Mouse (Mus musculus): Measurements from ENCODE around the gene Birc3. TPM values are rescaled to one million over a fixed set of nuclear protein-coding genes. Genes with fewer than 3 reads are reported as not detected.

Birc3 gene
- total RNA-seq, 2 experiments from 2014 or later: 9.3 to 16.9 TPM

- ATAC-seq (replicated peaks; ENCODE audit: low FRiP score, poor library complexity, severe bottlenecking): no peak
Measured at GRCm38 (mm10) chr9:7833421-7833820, 39.6 kb downstream of the Birc3 start.

GRCm38 (mm10) chr9:7829531-7830528, 43.2 kb downstream of the Birc3 start:
- ATAC-seq (replicated peaks; ENCODE audit: low FRiP score, poor library complexity, severe bottlenecking): peak; percentile 83

- ATAC-seq (replicated peaks; ENCODE audit: low FRiP score, poor library complexity, severe bottlenecking): no peak
Measured at GRCm38 (mm10) chr9:7828706-7829105, 44.3 kb downstream of the Birc3 start.

GRCm38 (mm10) chr9:7824916-7825315, 48.1 kb downstream of the Birc3 start:
- no peak for ATAC-seq (replicated peaks; ENCODE audit: low FRiP score, poor library complexity, severe bottlenecking)

GRCm38 (mm10) chr9:7822758-7823157, 50.2 kb downstream of the Birc3 start:
- no peak for ATAC-seq (replicated peaks; ENCODE audit: low FRiP score, poor library complexity, severe bottlenecking)

GRCm38 (mm10) chr9:7805101-7805506, 67.9 kb downstream of the Birc3 start:
- ATAC-seq (replicated peaks; ENCODE audit: low FRiP score, poor library complexity, severe bottlenecking): no peak

Other genes starting within 250 kb of the Birc3 start
- gene Mmp20, start 245.0 kb downstream of the Birc3 start, total RNA-seq (2015; ENCODE audit: low replicate concordance): not detected in 2 replicates
- gene Mmp20, start 245.0 kb downstream of the Birc3 start, total RNA-seq (2017; ENCODE audit: low replicate concordance): not detected in 2 replicates
- not detected in 2 replicates for gene Mmp7, start 181.1 kb downstream of the Birc3 start, total RNA-seq (2015; ENCODE audit: low replicate concordance)
- not detected in 2 replicates for gene Mmp7, start 181.1 kb downstream of the Birc3 start, total RNA-seq (2017; ENCODE audit: low replicate concordance)
- 28.1 and 44.5 TPM in 2 replicates for gene Tmem123, start 109.1 kb downstream of the Birc3 start, total RNA-seq (2015; ENCODE audit: low replicate concordance)
- 19.9 and 34.9 TPM in 2 replicates for gene Tmem123, start 109.1 kb downstream of the Birc3 start, total RNA-seq (2017; ENCODE audit: low replicate concordance)
- 29.4 and 33.2 TPM in 2 replicates for gene Birc2, start 36.1 kb downstream of the Birc3 start, total RNA-seq (2015; ENCODE audit: low replicate concordance)
- gene Birc2, start 36.1 kb downstream of the Birc3 start, total RNA-seq (2017; ENCODE audit: low replicate concordance): 35.0 and 37.4 TPM in 2 replicates
- not detected in 2 replicates for gene Yap1, start 131.4 kb upstream of the Birc3 start, total RNA-seq (2015; ENCODE audit: low replicate concordance)
- not detected in 2 replicates for gene Yap1, start 131.4 kb upstream of the Birc3 start, total RNA-seq (2017; ENCODE audit: low replicate concordance)
- not detected in 2 replicates for gene Cfap300, start 169.6 kb upstream of the Birc3 start, total RNA-seq (2015; ENCODE audit: low replicate concordance)
- 2.9 TPM in 1 of 2 replicates, not detected in the other for gene Cfap300, start 169.6 kb upstream of the Birc3 start, total RNA-seq (2017; ENCODE audit: low replicate concordance)